Mouse (Mus musculus): Measurements from ENCODE around the gene Avil. TPM values are rescaled to one million over a fixed set of nuclear protein-coding genes. Genes with fewer than 3 reads are reported as not detected.

Gene Avil
- total RNA-seq (2012; rRNA removed) (10.1 and 21.6 TPM in 2 replicates), polyA plus RNA-seq (2012; ENCODE audit: insufficient read depth in 1 of 2, insufficient read length in 2 of 2, low read depth in 1 of 2, low replicate concordance in 2 of 2, missing spikeins in 1 of 2) (10 to 100 TPM; 16.0 to 49.7 TPM)

- Histone ChIP-seq H3K79me2 (ENCODE audit: control insufficient read depth, insufficient read depth, low read length, poor library complexity) (peaks cover 9% of the 10 kb centered on the region; the same call in 1 of the 2 replicates), H3K9ac (ENCODE audit: control insufficient read depth, low read depth, low read length, poor library complexity, severe bottlenecking) (peak within 1 kb of the TSS; percentile 74), H3K36me3 (ENCODE audit: control insufficient read depth in 1 of 2, insufficient read depth in 2 of 2, low read length in 2 of 2) (peaks cover 0 to 18% of the 10 kb centered on the region in 2 experiments; a peak in 3 of 4 replicates), H3K27me3 (ENCODE audit: control insufficient read depth in 1 of 2, insufficient read depth in 2 of 2, low read length in 2 of 2) (no peaks in the 10 kb centered on the region), H3K4me1 (ENCODE audit: control insufficient read depth in 1 of 2, insufficient read depth in 2 of 2, low read length in 2 of 2) (peaks cover 6 to 25% of the 10 kb centered on the region in 2 experiments), H3K9me3 (replicated peaks; ENCODE audit: insufficient read depth, low read length) (no peaks in the 10 kb centered on the region), H3K4me3 (ENCODE audit: control insufficient read depth in 1 of 2, insufficient read depth in 1 of 2, low read depth in 2 of 2, low read length in 2 of 2) (peak within 1 kb of the TSS; percentile 81 to 100), H3K27ac (ENCODE audit: control insufficient read depth, low read depth, low read length) (peak within 1 kb of the TSS; percentile 83)
- TF ChIP-seq USF1 (IDR thresholded peaks at IDR 0.05; ENCODE audit: low read depth, low read length) (0 out of 2 replicates have a peak, but pooled peaks have one; percentile 9), MYB (IDR thresholded peaks at IDR 0.05; ENCODE audit: low read depth, low read length) (no peak), JUND (IDR thresholded peaks at IDR 0.05; ENCODE audit: low read depth, low read length) (no peak), BHLHE40 (IDR thresholded peaks at IDR 0.05; ENCODE audit: borderline replicate concordance, low read depth, low read length) (0 out of 2 replicates have a peak, but pooled peaks have one; percentile 14), ETS1 (IDR thresholded peaks at IDR 0.05; ENCODE audit: low read depth, low read length) (0 out of 2 replicates have a peak, but pooled peaks have one; percentile 19), NELFE (IDR thresholded peaks at IDR 0.05; ENCODE audit: low read depth, low read length) (peak; percentile 64), RCOR1 (IDR thresholded peaks at IDR 0.05; ENCODE audit: low read depth, low read length) (peak; percentile 67; the same call in 1 of the 2 replicates), POLR2AphosphoS2 (IDR thresholded peaks at IDR 0.05; ENCODE audit: low read length) (peak; percentile 95; the same call in 1 of the 2 replicates), MEF2A (IDR thresholded peaks at IDR 0.05; ENCODE audit: extremely low read depth, insufficient replicate concordance, low read depth, low read length, poor library complexity, severe bottlenecking) (no peak), MAZ (IDR thresholded peaks at IDR 0.05; ENCODE audit: low read depth, low read length) (peak; percentile 66), POLR2AphosphoS5 (IDR thresholded peaks at IDR 0.05; ENCODE audit: borderline replicate concordance, low read depth, low read length) (no peak), MAX (IDR thresholded peaks at IDR 0.05; ENCODE audit: low read length) (peak; percentile 64; the same call in 1 of the 2 replicates), HCFC1 (IDR thresholded peaks at IDR 0.05; ENCODE audit: low read depth, low read length) (peak; percentile 64), SIN3A (IDR thresholded peaks at IDR 0.05; ENCODE audit: low read length) (peak; percentile 91), MXI1 (IDR thresholded peaks at IDR 0.05; ENCODE audit: low read depth, low read length) (peak; percentile 73), UBTF (IDR thresholded peaks at IDR 0.05; ENCODE audit: borderline replicate concordance, insufficient read depth, low read depth, low read length) (no peak), CTCF (IDR thresholded peaks at IDR 0.05 in 2 of 3, conservative IDR thresholded peaks at IDR 0.05 in 1 of 3; ENCODE audit: control insufficient read depth in 1 of 3, insufficient read depth in 1 of 3, low read depth in 2 of 3, low read length in 3 of 3, poor library complexity in 1 of 3, severe bottlenecking in 1 of 3) (no peak), SMC3 (IDR thresholded peaks at IDR 0.05; ENCODE audit: low read depth, low read length) (0 out of 2 replicates have a peak, but pooled peaks have one; percentile 17), CHD1 (IDR thresholded peaks at IDR 0.05; ENCODE audit: low read depth, low read length) (0 out of 2 replicates have a peak, but pooled peaks have one; percentile 33), TBP (IDR thresholded peaks at IDR 0.05; ENCODE audit: low read depth, low read length) (peak; percentile 92), ELF1 (IDR thresholded peaks at IDR 0.05; ENCODE audit: low read depth, low read length) (0 out of 2 replicates have a peak, but pooled peaks have one; percentile 25), NRF1 (IDR thresholded peaks at IDR 0.05; ENCODE audit: insufficient read depth, low read depth, low read length, poor library complexity, severe bottlenecking) (no peak), MYC (IDR thresholded peaks at IDR 0.05; ENCODE audit: low read depth, low read length) (peak; percentile 61; the same call in 1 of the 2 replicates), POLR2A (IDR thresholded peaks at IDR 0.05; ENCODE audit: control insufficient read depth in 1 of 2, insufficient read depth in 1 of 2, low read depth in 1 of 2, low read length in 2 of 2, poor library complexity in 1 of 2) (peak; percentile 68 to 69; a peak in 2 of 4 replicates), TCF12 (IDR thresholded peaks at IDR 0.05; ENCODE audit: low read depth, low read length) (peak; percentile 52; the same call in 1 of the 2 replicates), EP300 (IDR thresholded peaks at IDR 0.05; ENCODE audit: low read depth in 1 of 2, low read length in 2 of 2) (peak in 1 of 2 experiments; percentile 25; a peak in 1 of 4 replicates), MAFK (IDR thresholded peaks at IDR 0.05; ENCODE audit: borderline replicate concordance, low read depth, low read length) (no peak), ZKSCAN1 (IDR thresholded peaks at IDR 0.05; ENCODE audit: low read depth, low read length) (no peak), ZMIZ1 (IDR thresholded peaks at IDR 0.05; ENCODE audit: low read depth, low read length) (no peak; the same call in 1 of the 2 replicates), GATA1 (IDR thresholded peaks at IDR 0.05; ENCODE audit: low read depth, low read length) (peak; percentile 74)
- DNase-seq (ENCODE audit: low read depth, low spot score), result peak; percentile 93
Observed at GRCm38 (mm10) chr10:127000529-127000928, at the start of gene Avil. Gene Avil (plus strand): TSS chr10:127000709.
